ENCODE assay signal across 29 mouse cellular contexts in genomic region chr12:65387042-65387441, GRCm38 (mm10).
A peak's percentile ranks its signal among the peaks of the same experiment; 100 is the strongest.
DNase-seq lines count a peak whose midpoint lies in the region; ATAC-seq and TF ChIP-seq lines count a peak whose summit lies in the region.
"Had no signal": no experiment of that assay in that cellular context is flagged by ENCODE, and none has a peak within 500 bp of the region (broad histone marks: within the 10 kb centered on the region; RNA-seq: fewer than 3 reads in every experiment).

No protein-coding gene starts in this region.

- TF ChIP-seq CTCF in MEL (IDR thresholded peaks at IDR 0.05 in 2 of 3, conservative IDR thresholded peaks at IDR 0.05 in 1 of 3; ENCODE audit: control insufficient read depth in 1 of 3, insufficient read depth in 1 of 3, low read depth in 2 of 3, low read length in 3 of 3, poor library complexity in 1 of 3, severe bottlenecking in 1 of 3) = no peak
- no peak for TF ChIP-seq CTCF in heart, adult 2 months (IDR thresholded peaks at IDR 0.05)

- no peaks in the 10 kb centered on the region for H3K9me3 ChIP-seq in MEL (replicated peaks; ENCODE audit: insufficient read depth, low read length)
- peaks cover 17% of the 10 kb centered on the region for H3K9me3 ChIP-seq in heart, embryonic 13.5 days
- no peaks in the 10 kb centered on the region for H3K9me3 ChIP-seq in forebrain, embryonic 13.5 days (replicated peaks)
- H3K9me3 ChIP-seq: hindbrain, embryonic 12.5 days; midbrain, embryonic 15.5 days; stomach, embryonic 15.5 days had no signal

- TF ChIP-seq EP300 in MEL (IDR thresholded peaks at IDR 0.05; ENCODE audit: low read depth in 1 of 2, low read length in 2 of 2) = peak; percentile 45 to 54; a peak in 3 of 4 replicates
- peak; percentile 52; the same call in 1 of the 2 replicates for TF ChIP-seq EP300 in heart, adult 2 months (IDR thresholded peaks at IDR 0.05; ENCODE audit: insufficient read depth, low read depth, low read length)

- no peak overlapping the region for H3K4me2 ChIP-seq in heart, embryonic 13.5 days
- H3K4me2 ChIP-seq in forebrain, embryonic 13.5 days = no peak overlapping the region
- H3K4me2 ChIP-seq: hindbrain, embryonic 12.5 days; liver, embryonic 12.5 days; midbrain, embryonic 15.5 days; stomach, embryonic 15.5 days had no signal

- H3K79me2 ChIP-seq in MEL (ENCODE audit: control insufficient read depth, insufficient read depth, low read length, poor library complexity) = no peaks in the 10 kb centered on the region
- H3K79me2 ChIP-seq in heart, adult 2 months (replicated peaks; ENCODE audit: control insufficient read depth, insufficient read depth, low read length) = no peaks in the 10 kb centered on the region

- H3K27ac ChIP-seq in MEL (ENCODE audit: control insufficient read depth, low read depth, low read length) = peak overlapping the region; percentile 69
- H3K27ac ChIP-seq in heart, adult 2 months = no peak overlapping the region
- peak overlapping the region; percentile 46 for H3K27ac ChIP-seq in heart, embryonic 13.5 days (replicated peaks)
- H3K27ac ChIP-seq in forebrain, embryonic 13.5 days = no peak overlapping the region
- H3K27ac ChIP-seq: gastrocnemius, adult 2 months; hindbrain, embryonic 12.5 days; hindbrain, postnatal 0 days; left cerebral cortex, adult 2 months; liver, embryonic 12.5 days; midbrain, embryonic 10.5 days; midbrain, embryonic 15.5 days; stomach, embryonic 15.5 days had no signal

- intact Hi-C loops in heart, adult 2 months (cut with DNase I) = no loop called here
- intact Hi-C loops in heart, postnatal 10 days (cut with DNase I) = no loop called here
- intact Hi-C loops in left cerebral cortex, postnatal 10 days (cut with DNase I) = no loop called here
- intact Hi-C loops in left cerebral cortex, postnatal 25 days (cut with DNase I) = no loop called here

- no peak for TF ChIP-seq POLR2A in MEL (IDR thresholded peaks at IDR 0.05; ENCODE audit: control insufficient read depth in 1 of 2, insufficient read depth in 1 of 2, low read depth in 1 of 2, low read length in 2 of 2, poor library complexity in 1 of 2)
- no peak for TF ChIP-seq POLR2A in heart, adult 2 months (IDR thresholded peaks at IDR 0.05; ENCODE audit: insufficient read depth, low read depth, low read length)

- no peak overlapping the region for H3K4me3 ChIP-seq in MEL (ENCODE audit: control insufficient read depth in 1 of 2, insufficient read depth in 1 of 2, low read depth in 2 of 2, low read length in 2 of 2)
- H3K4me3 ChIP-seq in heart, adult 2 months = no peak overlapping the region
- H3K4me3 ChIP-seq in heart, embryonic 13.5 days = no peak overlapping the region
- no peak overlapping the region for H3K4me3 ChIP-seq in forebrain, embryonic 13.5 days
- H3K4me3 ChIP-seq: gastrocnemius, adult 2 months; hindbrain, embryonic 12.5 days; left cerebral cortex, adult 2 months; liver, embryonic 12.5 days; midbrain, embryonic 10.5 days; midbrain, embryonic 15.5 days; stomach, embryonic 15.5 days had no signal

- peaks cover 0 to 9% of the 10 kb centered on the region in 2 experiments; a peak in 2 of 4 replicates for H3K36me3 ChIP-seq in MEL (ENCODE audit: control insufficient read depth in 1 of 2, insufficient read depth in 2 of 2, low read length in 2 of 2)
- no peaks in the 10 kb centered on the region for H3K36me3 ChIP-seq in heart, adult 2 months (ENCODE audit: control insufficient read depth, insufficient read depth, low read length)
- no peaks in the 10 kb centered on the region for H3K36me3 ChIP-seq in heart, embryonic 13.5 days
- H3K36me3 ChIP-seq in forebrain, embryonic 13.5 days (ENCODE audit: poor library complexity, severe bottlenecking) = no peaks in the 10 kb centered on the region
- H3K36me3 ChIP-seq: hindbrain, embryonic 12.5 days; liver, embryonic 12.5 days; midbrain, embryonic 10.5 days; midbrain, embryonic 15.5 days; stomach, embryonic 15.5 days had no signal

- H3K4me1 ChIP-seq in MEL (ENCODE audit: control insufficient read depth in 1 of 2, insufficient read depth in 2 of 2, low read length in 2 of 2) = peaks cover 7 to 11% of the 10 kb centered on the region in 2 experiments
- H3K4me1 ChIP-seq in heart, adult 2 months (ENCODE audit: control insufficient read depth, insufficient read depth, low read length) = no peaks in the 10 kb centered on the region
- peaks cover 22% of the 10 kb centered on the region for H3K4me1 ChIP-seq in heart, embryonic 13.5 days
- H3K4me1 ChIP-seq in forebrain, embryonic 13.5 days = peaks cover 10% of the 10 kb centered on the region
- H3K4me1 ChIP-seq: liver, embryonic 12.5 days; midbrain, embryonic 15.5 days; stomach, embryonic 15.5 days had no signal

- peak; percentile 56 for DNase-seq in MEL (ENCODE audit: low read depth, low spot score)
- DNase-seq in heart, adult 2 months = peak in 1 of 2 experiments; percentile 7
- peak; percentile 49 to 52 for DNase-seq in heart, postnatal 10 days
- DNase-seq in left cerebral cortex, postnatal 10 days (ENCODE audit: extremely low spot score in 1 of 2, low spot score in 2 of 2) = no peak
- no peak for DNase-seq in left cerebral cortex, postnatal 25 days (ENCODE audit: low spot score in 2 of 2)
- DNase-seq: adrenal gland, adult 2 months; adrenal gland, postnatal 36 days; cerebellum, adult 8-10 months; cerebellum, postnatal 25 days; gastrocnemius, adult 2 months; gastrocnemius, postnatal 36 days; kidney, adult 11 months; kidney, postnatal 25 days; left cerebral cortex, postnatal 4 days; liver, postnatal 0 days; lung, postnatal 10 days; right cerebral cortex, postnatal 25 days had no signal

- peak; percentile 40; the same call in 1 of the 2 replicates for ATAC-seq in heart, embryonic 13.5 days (ENCODE audit: extremely low read depth, insufficient number of reproducible peaks, low FRiP score, low TSS enrichment)
- ATAC-seq in forebrain, embryonic 13.5 days = no peak
- ATAC-seq: activated CD4-positive, CD25-positive, alpha-beta regulatory T cell, adult 4 months; CD4-positive, CD25-positive, alpha-beta regulatory T cell, adult 4 months; forebrain, embryonic 14.5 days; hindbrain, postnatal 0 days; liver, embryonic 12.5 days; liver, postnatal 0 days; midbrain, embryonic 15.5 days had no signal

- TF ChIP-seq RAD21 in MEL (IDR thresholded peaks at IDR 0.05; ENCODE audit: low read depth, low read length) = no peak

- no peak overlapping the region for H3K9ac ChIP-seq in MEL (ENCODE audit: control insufficient read depth, low read depth, low read length, poor library complexity, severe bottlenecking)
- H3K9ac ChIP-seq in heart, adult 2 months (ENCODE audit: low read depth, low read length) = no peak overlapping the region
- H3K9ac ChIP-seq in heart, embryonic 13.5 days = no peak overlapping the region
- no peak overlapping the region for H3K9ac ChIP-seq in forebrain, embryonic 13.5 days
- H3K9ac ChIP-seq: hindbrain, embryonic 12.5 days; liver, embryonic 12.5 days; liver, postnatal 0 days; midbrain, embryonic 15.5 days; stomach, embryonic 15.5 days had no signal

- H3K27me3 ChIP-seq in MEL (ENCODE audit: control insufficient read depth in 1 of 2, insufficient read depth in 2 of 2, low read length in 2 of 2) = no peaks in the 10 kb centered on the region
- H3K27me3 ChIP-seq in heart, adult 2 months (ENCODE audit: control insufficient read depth, insufficient read depth, low read length) = no peaks in the 10 kb centered on the region
- H3K27me3 ChIP-seq in heart, embryonic 13.5 days (replicated peaks) = no peaks in the 10 kb centered on the region
- H3K27me3 ChIP-seq in forebrain, embryonic 13.5 days = no peaks in the 10 kb centered on the region
- H3K27me3 ChIP-seq: hindbrain, embryonic 12.5 days; liver, embryonic 12.5 days; midbrain, embryonic 15.5 days; stomach, embryonic 15.5 days had no signal

TF ChIP-seq in MEL, 35 proteins besides CTCF, POLR2A, EP300 and RAD21:
- TF ChIP-seq POLR2AphosphoS5 (IDR thresholded peaks at IDR 0.05; ENCODE audit: borderline replicate concordance, low read depth, low read length) = no peak
- TF ChIP-seq MYC (IDR thresholded peaks at IDR 0.05; ENCODE audit: low read depth, low read length) = peak; percentile 43; the same call in 1 of the 2 replicates
- TF ChIP-seq JUND (IDR thresholded peaks at IDR 0.05; ENCODE audit: low read depth, low read length) = no peak
- TF ChIP-seq TAL1 (IDR thresholded peaks at IDR 0.05; ENCODE audit: low read length) = 0 out of 2 replicates have a peak, but pooled peaks have one; percentile 5
- TF ChIP-seq ETS1 (IDR thresholded peaks at IDR 0.05; ENCODE audit: low read depth, low read length) = peak; percentile 29; the same call in 1 of the 2 replicates
- TF ChIP-seq MAFK (IDR thresholded peaks at IDR 0.05; ENCODE audit: borderline replicate concordance, low read depth, low read length) = no peak
- no peak for TF ChIP-seq CHD1 (IDR thresholded peaks at IDR 0.05; ENCODE audit: low read depth, low read length)
- 0 out of 2 replicates have a peak, but pooled peaks have one; percentile 11 for TF ChIP-seq RCOR1 (IDR thresholded peaks at IDR 0.05; ENCODE audit: low read depth, low read length)
- no peak for TF ChIP-seq POLR2AphosphoS2 (IDR thresholded peaks at IDR 0.05; ENCODE audit: low read length)
- TF ChIP-seq USF1 (IDR thresholded peaks at IDR 0.05; ENCODE audit: low read depth, low read length) = peak; percentile 22; the same call in 1 of the 2 replicates
- TF ChIP-seq ZKSCAN1 (IDR thresholded peaks at IDR 0.05; ENCODE audit: low read depth, low read length) = no peak
- no peak for TF ChIP-seq UBTF (IDR thresholded peaks at IDR 0.05; ENCODE audit: borderline replicate concordance, insufficient read depth, low read depth, low read length)
- peak; percentile 46; the same call in 1 of the 2 replicates for TF ChIP-seq MAX (IDR thresholded peaks at IDR 0.05; ENCODE audit: low read length)
- no peak for TF ChIP-seq BHLHE40 (IDR thresholded peaks at IDR 0.05; ENCODE audit: borderline replicate concordance, low read depth, low read length)
- peak; percentile 31; the same call in 1 of the 2 replicates for TF ChIP-seq GATA1 (IDR thresholded peaks at IDR 0.05; ENCODE audit: low read depth, low read length)
- peak; percentile 30; the same call in 1 of the 2 replicates for TF ChIP-seq MXI1 (IDR thresholded peaks at IDR 0.05; ENCODE audit: low read depth, low read length)
- peak; percentile 23; the same call in 1 of the 2 replicates for TF ChIP-seq TCF12 (IDR thresholded peaks at IDR 0.05; ENCODE audit: low read depth, low read length)
- no peak for TF ChIP-seq TBP (IDR thresholded peaks at IDR 0.05; ENCODE audit: low read depth, low read length)
TF ChIP-seq in MEL: peak in this region for 9.

Comparison
In these comparisons a context has a peak if more than half of its experiments do, and no peak if none do; other contexts are left out.
1. H3K27ac ChIP-seq: peak in MEL (single experiment) and heart, embryonic 13.5 days (single experiment); none in heart, adult 2 months (single experiment) and forebrain, embryonic 13.5 days (single experiment).
2. DNase-seq: peak in MEL (single experiment) and heart, postnatal 10 days (2 of 2); none in left cerebral cortex, postnatal 10 days (0 of 2) and left cerebral cortex, postnatal 25 days (0 of 2).